Mouse (Mus musculus): ENCODE data around the gene Acot11. TPM values are rescaled to one million over a fixed set of nuclear protein-coding genes. Genes with fewer than 3 reads are reported as not detected.
"Not testable (repeated sequence)": the region's sequence is repeated elsewhere in the genome, so short reads cannot be mapped to it uniquely, and the experiment has no call there.

The Acot11 gene
- polyA plus RNA-seq, 1 experiment, result 22.2 TPM

- 57% methylated on average over 25 of the region's 25 CpGs for WGBS
Observed at GRCm38 (mm10) chr4:106815396-106816324, 10.9 kb upstream of the Acot11 start.

GRCm38 (mm10) chr4:106811162-106811561, 6.4 kb upstream of the Acot11 start:
- WGBS, result 97% methylated on average over 8 of the region's 8 CpGs
- no peak for DNase-seq (ENCODE audit: low read depth, low spot score)

More at GRCm38 (mm10) chr4:106815396-106816324, 10.9 kb upstream of the Acot11 start:
- no peak for DNase-seq (ENCODE audit: low read depth, low spot score)

GRCm38 (mm10) chr4:106810039-106810438, 5.2 kb upstream of the Acot11 start:
- WGBS, result 92% methylated on average over 6 of the region's 6 CpGs
- DNase-seq (ENCODE audit: low read depth, low spot score), result no peak

GRCm38 (mm10) chr4:106807287-106807686, 2.5 kb upstream of the Acot11 start:
- 87% methylated on average over 3 of the region's 3 CpGs for WGBS
- DNase-seq (ENCODE audit: low read depth, low spot score), result no peak

- no peak for DNase-seq (ENCODE audit: low read depth, low spot score)
- WGBS, result 76% methylated on average over 2 of the region's 2 CpGs
Observed at GRCm38 (mm10) chr4:106805890-106806289, 1.1 kb upstream of the Acot11 start.

- DNase-seq (ENCODE audit: low read depth, low spot score), result no peak
- 13% methylated on average over 16 of the region's 16 CpGs for WGBS
Observed at GRCm38 (mm10) chr4:106804201-106804909, 443 bp downstream of the Acot11 start.

- DNase-seq (ENCODE audit: low read depth, low spot score), result no peak
Observed at GRCm38 (mm10) chr4:106803781-106804180, 1.0 kb downstream of the Acot11 start.

GRCm38 (mm10) chr4:106799772-106800336, 4.9 kb downstream of the Acot11 start:
- DNase-seq (ENCODE audit: low read depth, low spot score), result peak; percentile 66
- WGBS, result 8% methylated on average over 15 of the region's 15 CpGs

More at GRCm38 (mm10) chr4:106803781-106804180, 1.0 kb downstream of the Acot11 start:
- WGBS, result 80% methylated on average over 4 of the region's 4 CpGs

GRCm38 (mm10) chr4:106798908-106799546, 5.8 kb downstream of the Acot11 start:
- peak; percentile 47 for DNase-seq (ENCODE audit: low read depth, low spot score)
- WGBS, result 16% methylated on average over 10 of the region's 10 CpGs

GRCm38 (mm10) chr4:106795289-106795688, 9.5 kb downstream of the Acot11 start:
- WGBS, result 89% methylated on average over 2 of the region's 2 CpGs
- no peak for DNase-seq (ENCODE audit: low read depth, low spot score)

GRCm38 (mm10) chr4:106794247-106794646, 10.6 kb downstream of the Acot11 start:
- WGBS, result 88% methylated on average over 7 of the region's 7 CpGs
- DNase-seq (ENCODE audit: low read depth, low spot score), result no peak

GRCm38 (mm10) chr4:106793826-106794225, 11.0 kb downstream of the Acot11 start:
- 94% methylated on average over 9 of the region's 9 CpGs for WGBS

GRCm38 (mm10) chr4:106792276-106792675, 12.5 kb downstream of the Acot11 start:
- DNase-seq (ENCODE audit: low read depth, low spot score), result no peak

More at GRCm38 (mm10) chr4:106793826-106794225, 11.0 kb downstream of the Acot11 start:
- not testable (repeated sequence) for DNase-seq (ENCODE audit: low read depth, low spot score)

GRCm38 (mm10) chr4:106790938-106791337, 13.9 kb downstream of the Acot11 start:
- DNase-seq (ENCODE audit: low read depth, low spot score), result no peak
- WGBS, result 79% methylated on average over 1 of the region's 1 CpGs

GRCm38 (mm10) chr4:106790218-106790617, 14.6 kb downstream of the Acot11 start:
- 89% methylated on average over 5 of the region's 5 CpGs for WGBS
- not testable (repeated sequence) for DNase-seq (ENCODE audit: low read depth, low spot score)

GRCm38 (mm10) chr4:106789705-106790104, 15.1 kb downstream of the Acot11 start:
- 68% methylated on average over 9 of the region's 9 CpGs for WGBS
- no peak for DNase-seq (ENCODE audit: low read depth, low spot score)

GRCm38 (mm10) chr4:106788627-106789026, 16.2 kb downstream of the Acot11 start:
- DNase-seq (ENCODE audit: low read depth, low spot score), result no peak
- 74% methylated on average over 11 of the region's 11 CpGs for WGBS

GRCm38 (mm10) chr4:106787830-106788229, 17.0 kb downstream of the Acot11 start:
- WGBS, result 76% methylated on average over 7 of the region's 7 CpGs
- DNase-seq (ENCODE audit: low read depth, low spot score), result no peak

- WGBS, result 74% methylated on average over 3 of the region's 5 CpGs
- no peak for DNase-seq (ENCODE audit: low read depth, low spot score)
Observed at GRCm38 (mm10) chr4:106785753-106786540, 18.9 kb downstream of the Acot11 start.

Data from large intestine, adult 2 months (tissue).